Mouse (Mus musculus): ENCODE measurements around the gene Lrrc4c. TPM values are rescaled to one million over a fixed set of nuclear protein-coding genes. Genes with fewer than 3 reads are reported as not detected.

Lrrc4c gene
- polyA plus RNA-seq, 1 experiment from 2014 or later: 40.0 TPM

- no peaks in the 10 kb centered on the region for H3K36me3 ChIP-seq (ENCODE audit: control insufficient read depth, insufficient read depth, low read length)
- H3K27me3 ChIP-seq (ENCODE audit: control insufficient read depth, insufficient read depth, low read length): no peaks in the 10 kb centered on the region
- no peaks in the 10 kb centered on the region for H3K4me1 ChIP-seq (ENCODE audit: control insufficient read depth, insufficient read depth, low read length)
- H3K27ac ChIP-seq (ENCODE audit: low read depth, low read length): no peak overlapping the region
- H3K4me2 ChIP-seq (ENCODE audit: low read depth, low read length): no peak overlapping the region
- H3K9me3 ChIP-seq (ENCODE audit: control insufficient read depth, low read length): no peaks in the 10 kb centered on the region
- 69% methylated on average over 5 of the region's 5 CpGs for WGBS
- H3K9ac ChIP-seq (replicated peaks; ENCODE audit: low read depth, low read length): no peak overlapping the region
- H3K4me3 ChIP-seq (ENCODE audit: low read depth, low read length): no peak overlapping the region
- ATAC-seq (ENCODE audit: low read depth): no peak
These were observed 532.9 kb downstream of the Lrrc4c start for GRCm38 (mm10) chr2:96850839-96851396.

DNA sequence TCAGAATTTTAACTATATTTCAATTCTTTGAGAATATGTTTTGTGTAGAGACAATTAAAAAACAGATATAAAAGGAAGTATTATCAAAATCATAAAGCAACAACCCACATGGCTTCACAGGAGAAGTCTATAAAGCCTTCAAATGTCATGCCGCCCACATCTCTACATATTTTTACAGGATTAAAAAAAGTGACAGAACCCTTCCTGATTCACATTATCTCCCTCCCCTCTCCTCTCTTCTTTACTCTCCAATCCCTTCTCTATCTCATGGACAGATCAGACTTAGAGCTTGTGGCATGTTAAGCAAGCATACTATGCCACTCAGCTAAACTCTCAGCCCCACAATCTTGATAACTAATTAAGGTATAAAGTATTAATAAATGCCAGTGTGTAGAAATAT, 535.8 kb downstream of the Lrrc4c start:
- no peak overlapping the region for H3K9ac ChIP-seq (replicated peaks; ENCODE audit: low read depth, low read length)
- ATAC-seq (ENCODE audit: low read depth): no peak

GRCm38 (mm10) chr2:96876062-96876461, 558.1 kb downstream of the Lrrc4c start:
- no peaks in the 10 kb centered on the region for H3K36me3 ChIP-seq (ENCODE audit: control insufficient read depth, insufficient read depth, low read length)
- no peak overlapping the region for H3K4me2 ChIP-seq (ENCODE audit: low read depth, low read length)
- no peak overlapping the region for H3K4me3 ChIP-seq (ENCODE audit: low read depth, low read length)
- 83% methylated on average over 1 of the region's 1 CpGs for whole genome bisulfite sequencing
- no peaks in the 10 kb centered on the region for H3K9me3 ChIP-seq (ENCODE audit: control insufficient read depth, low read length)
- H3K27ac ChIP-seq (ENCODE audit: low read depth, low read length): no peak overlapping the region
- H3K27me3 ChIP-seq (ENCODE audit: control insufficient read depth, insufficient read depth, low read length): no peaks in the 10 kb centered on the region
- no peak overlapping the region for H3K9ac ChIP-seq (replicated peaks; ENCODE audit: low read depth, low read length)
- no peaks in the 10 kb centered on the region for H3K4me1 ChIP-seq (ENCODE audit: control insufficient read depth, insufficient read depth, low read length)
- no peak for ATAC-seq (ENCODE audit: low read depth)

More for the DNA sequence above, 535.8 kb downstream of the Lrrc4c start:
- Histone ChIP-seq H3K27ac (ENCODE audit: low read depth, low read length) (no peak overlapping the region), H3K36me3 (ENCODE audit: control insufficient read depth, insufficient read depth, low read length) (no peaks in the 10 kb centered on the region), H3K4me1 (ENCODE audit: control insufficient read depth, insufficient read depth, low read length) (no peaks in the 10 kb centered on the region), H3K27me3 (ENCODE audit: control insufficient read depth, insufficient read depth, low read length) (no peaks in the 10 kb centered on the region), H3K4me2 (ENCODE audit: low read depth, low read length) (no peak overlapping the region), H3K4me3 (ENCODE audit: low read depth, low read length) (no peak overlapping the region), H3K9me3 (ENCODE audit: control insufficient read depth, low read length) (no peaks in the 10 kb centered on the region)
- 93% methylated on average over 1 of the region's 1 CpGs for WGBS

DNA sequence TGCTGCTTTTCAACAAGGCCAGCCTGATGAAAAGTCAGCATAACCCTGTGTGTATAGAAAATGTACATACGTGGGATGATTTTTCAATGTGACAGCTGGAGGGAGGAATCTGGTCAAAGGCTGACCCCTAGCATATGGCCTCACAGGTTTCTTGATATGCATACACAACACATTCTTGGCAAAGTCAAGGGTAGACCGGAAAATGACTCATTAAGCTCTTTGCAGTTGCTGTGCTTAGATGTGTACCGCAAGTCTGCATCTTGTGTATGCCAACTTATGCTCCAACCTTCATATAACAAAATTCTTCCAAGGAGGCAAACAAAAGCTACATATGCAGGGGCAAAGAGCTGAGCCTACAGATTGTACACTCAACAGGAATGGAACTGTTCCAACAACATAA, 631.6 kb downstream of the Lrrc4c start:
- no peaks in the 10 kb centered on the region for H3K9me3 ChIP-seq (ENCODE audit: control insufficient read depth, low read length)
- ATAC-seq (ENCODE audit: low read depth): no peak
- no peak overlapping the region for H3K9ac ChIP-seq (replicated peaks; ENCODE audit: low read depth, low read length)
- no peaks in the 10 kb centered on the region for H3K4me1 ChIP-seq (ENCODE audit: control insufficient read depth, insufficient read depth, low read length)
- H3K27me3 ChIP-seq (ENCODE audit: control insufficient read depth, insufficient read depth, low read length): no peaks in the 10 kb centered on the region
- WGBS: 83% methylated on average over 3 of the region's 3 CpGs
- no peak overlapping the region for H3K4me2 ChIP-seq (ENCODE audit: low read depth, low read length)
- no peaks in the 10 kb centered on the region for H3K36me3 ChIP-seq (ENCODE audit: control insufficient read depth, insufficient read depth, low read length)
- H3K4me3 ChIP-seq (ENCODE audit: low read depth, low read length): no peak overlapping the region
- no peak overlapping the region for H3K27ac ChIP-seq (ENCODE audit: low read depth, low read length)

DNA sequence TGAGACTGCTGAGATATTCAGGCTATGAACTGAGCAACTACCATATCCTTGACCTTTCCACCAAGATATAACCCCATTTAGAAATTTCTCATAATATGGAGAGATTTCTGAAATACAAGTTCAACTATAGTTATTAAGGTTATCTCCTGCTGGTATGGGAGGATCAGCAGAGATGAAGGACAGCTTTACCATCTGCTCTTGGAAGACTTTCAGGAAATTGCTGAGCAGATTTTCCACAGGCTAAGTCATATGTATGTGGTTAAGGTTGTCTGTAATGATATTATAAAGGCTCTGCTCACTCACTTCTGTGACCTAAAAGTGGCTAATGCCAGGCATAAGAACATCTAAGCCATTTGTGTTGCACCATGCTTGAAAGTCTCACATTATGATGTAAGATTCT, 681.6 kb downstream of the Lrrc4c start:
- no peak overlapping the region for H3K9ac ChIP-seq (replicated peaks; ENCODE audit: low read depth, low read length)
- no peaks in the 10 kb centered on the region for H3K36me3 ChIP-seq (ENCODE audit: control insufficient read depth, insufficient read depth, low read length)
- H3K27ac ChIP-seq (ENCODE audit: low read depth, low read length): no peak overlapping the region
- no peaks in the 10 kb centered on the region for H3K9me3 ChIP-seq (ENCODE audit: control insufficient read depth, low read length)
- H3K27me3 ChIP-seq (ENCODE audit: control insufficient read depth, insufficient read depth, low read length): no peaks in the 10 kb centered on the region
- no peak overlapping the region for H3K4me2 ChIP-seq (ENCODE audit: low read depth, low read length)
- no peaks in the 10 kb centered on the region for H3K4me1 ChIP-seq (ENCODE audit: control insufficient read depth, insufficient read depth, low read length)
- ATAC-seq (ENCODE audit: low read depth): no peak
- H3K4me3 ChIP-seq (ENCODE audit: low read depth, low read length): no peak overlapping the region

DNA sequence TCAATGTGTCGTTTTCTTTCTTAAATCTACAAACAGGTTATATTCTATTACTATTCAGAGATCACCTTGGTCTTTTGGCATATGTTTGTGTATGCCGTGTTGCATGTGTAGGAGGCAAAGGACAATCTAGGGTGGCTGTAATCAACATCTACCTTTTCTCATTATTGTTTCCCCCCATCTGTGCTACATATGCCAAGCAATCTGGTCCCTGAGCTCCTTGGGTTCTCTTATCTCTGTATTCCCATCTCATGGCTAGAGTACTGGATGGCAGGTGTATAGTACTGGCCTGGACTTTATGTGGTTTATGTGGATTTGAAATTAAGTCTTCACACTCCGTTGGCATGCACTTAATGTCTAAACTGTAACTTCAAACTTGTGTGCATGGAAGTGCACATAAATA, 700.4 kb downstream of the Lrrc4c start:
- Histone ChIP-seq H3K36me3 (ENCODE audit: control insufficient read depth, insufficient read depth, low read length) (no peaks in the 10 kb centered on the region), H3K27me3 (ENCODE audit: control insufficient read depth, insufficient read depth, low read length) (no peaks in the 10 kb centered on the region), H3K4me2 (ENCODE audit: low read depth, low read length) (no peak overlapping the region), H3K27ac (ENCODE audit: low read depth, low read length) (no peak overlapping the region), H3K9ac (replicated peaks; ENCODE audit: low read depth, low read length) (no peak overlapping the region), H3K9me3 (ENCODE audit: control insufficient read depth, low read length) (no peaks in the 10 kb centered on the region), H3K4me3 (ENCODE audit: low read depth, low read length) (no peak overlapping the region), H3K4me1 (ENCODE audit: control insufficient read depth, insufficient read depth, low read length) (no peaks in the 10 kb centered on the region)
- 80% methylated on average over 3 of the region's 3 CpGs for WGBS
- no peak for ATAC-seq (ENCODE audit: low read depth)

DNA sequence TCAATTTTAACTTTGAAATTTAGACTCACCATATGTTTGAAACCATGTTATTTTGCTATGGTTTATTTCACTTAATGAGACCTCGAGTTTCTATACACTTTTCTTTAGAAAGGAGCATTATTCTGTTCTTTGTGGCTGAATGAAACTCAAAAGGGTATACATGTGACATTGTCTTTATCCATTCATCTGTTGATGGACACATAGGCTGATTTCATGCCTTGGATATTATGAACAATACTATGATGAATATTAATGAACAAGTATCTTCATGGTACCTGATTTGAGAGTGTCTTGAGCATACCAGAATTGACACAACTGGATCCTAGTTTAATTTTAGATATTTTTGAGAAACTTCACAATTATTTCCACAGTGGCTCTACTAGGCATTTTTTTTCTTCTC, 709.0 kb downstream of the Lrrc4c start:
- H3K9ac ChIP-seq (replicated peaks; ENCODE audit: low read depth, low read length): no peak overlapping the region
- no peaks in the 10 kb centered on the region for H3K9me3 ChIP-seq (ENCODE audit: control insufficient read depth, low read length)
- no peaks in the 10 kb centered on the region for H3K36me3 ChIP-seq (ENCODE audit: control insufficient read depth, insufficient read depth, low read length)
- no peak overlapping the region for H3K27ac ChIP-seq (ENCODE audit: low read depth, low read length)
- no peaks in the 10 kb centered on the region for H3K27me3 ChIP-seq (ENCODE audit: control insufficient read depth, insufficient read depth, low read length)
- ATAC-seq (ENCODE audit: low read depth): no peak
- H3K4me3 ChIP-seq (ENCODE audit: low read depth, low read length): no peak overlapping the region
- H3K4me1 ChIP-seq (ENCODE audit: control insufficient read depth, insufficient read depth, low read length): no peaks in the 10 kb centered on the region
- WGBS: 22% methylated on average over 1 of the region's 1 CpGs
- no peak overlapping the region for H3K4me2 ChIP-seq (ENCODE audit: low read depth, low read length)

DNA sequence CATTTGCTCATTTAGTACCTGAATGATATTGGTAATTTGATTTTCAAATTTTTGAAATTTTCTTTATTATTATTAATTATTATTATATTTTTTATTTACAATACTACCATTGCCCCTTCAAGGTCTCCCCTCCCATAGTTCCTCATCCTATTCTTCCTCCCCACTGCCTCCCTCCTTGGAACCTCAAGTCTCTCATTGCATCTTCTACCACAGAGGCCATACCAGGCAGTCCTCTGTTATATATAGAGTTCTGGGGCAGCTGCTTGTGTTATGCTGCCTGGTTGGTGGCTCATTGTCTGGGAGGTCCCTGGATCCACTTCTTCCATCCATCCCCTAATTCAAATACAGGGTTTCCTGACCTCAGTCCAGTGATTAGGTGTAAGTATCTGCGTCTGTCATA, 709.6 kb downstream of the Lrrc4c start:
- Histone ChIP-seq H3K9me3 (ENCODE audit: control insufficient read depth, low read length) (no peaks in the 10 kb centered on the region), H3K27ac (ENCODE audit: low read depth, low read length) (no peak overlapping the region), H3K4me3 (ENCODE audit: low read depth, low read length) (no peak overlapping the region), H3K27me3 (ENCODE audit: control insufficient read depth, insufficient read depth, low read length) (no peaks in the 10 kb centered on the region), H3K9ac (replicated peaks; ENCODE audit: low read depth, low read length) (no peak overlapping the region), H3K4me2 (ENCODE audit: low read depth, low read length) (no peak overlapping the region), H3K36me3 (ENCODE audit: control insufficient read depth, insufficient read depth, low read length) (no peaks in the 10 kb centered on the region), H3K4me1 (ENCODE audit: control insufficient read depth, insufficient read depth, low read length) (no peaks in the 10 kb centered on the region)
- no peak for ATAC-seq (ENCODE audit: low read depth)
- 93% methylated on average over 1 of the region's 1 CpGs for WGBS

- Histone ChIP-seq H3K4me3 (ENCODE audit: low read depth, low read length) (no peak overlapping the region), H3K27me3 (ENCODE audit: control insufficient read depth, insufficient read depth, low read length) (no peaks in the 10 kb centered on the region), H3K36me3 (ENCODE audit: control insufficient read depth, insufficient read depth, low read length) (no peaks in the 10 kb centered on the region), H3K4me1 (ENCODE audit: control insufficient read depth, insufficient read depth, low read length) (no peaks in the 10 kb centered on the region), H3K27ac (ENCODE audit: low read depth, low read length) (no peak overlapping the region), H3K9me3 (ENCODE audit: control insufficient read depth, low read length) (no peaks in the 10 kb centered on the region; the same call in 1 of the 2 replicates), H3K9ac (replicated peaks; ENCODE audit: low read depth, low read length) (no peak overlapping the region), H3K4me2 (ENCODE audit: low read depth, low read length) (no peak overlapping the region)
- no peak for ATAC-seq (ENCODE audit: low read depth)
These were observed 718.4 kb downstream of the Lrrc4c start for GRCm38 (mm10) chr2:97036401-97036800.
